Mouse (Mus musculus) gastrocnemius, postnatal 14 days (tissue): ENCODE data around the gene Zc3h12c. TPM values are rescaled to one million over a fixed set of nuclear protein-coding genes. Genes with fewer than 3 reads are reported as not detected.

Source experiments
- DNase-seq: peaks from one replicate; pipeline ENCODE4 v3.0.0; 2021; ENCODE audit warnings: mixed read lengths
- intact Hi-C: fragments of 180-260 bp; cut with DNase I; formaldehyde crosslinking; loops from one replicate; pipeline ENCODE4 v1.15.1; 2025; ENCODE audit warnings: low total_unique reads
- microRNA-seq, 2 experiments: library from miRNA; unstranded; fragments of <30 nt; microRNA quantifications; one replicate each; pipeline ENCODE4 v1.2.0; 2021
- total RNA-seq, 2 experiments: library from RNA; stranded (reverse); gene quantifications; 2 replicates each; pipeline ENCODE4 v1.2.3; 2021

Gene Zc3h12c
- total RNA-seq, 2 experiments from 2014 or later: 5.7 to 6.4 TPM

DNA sequence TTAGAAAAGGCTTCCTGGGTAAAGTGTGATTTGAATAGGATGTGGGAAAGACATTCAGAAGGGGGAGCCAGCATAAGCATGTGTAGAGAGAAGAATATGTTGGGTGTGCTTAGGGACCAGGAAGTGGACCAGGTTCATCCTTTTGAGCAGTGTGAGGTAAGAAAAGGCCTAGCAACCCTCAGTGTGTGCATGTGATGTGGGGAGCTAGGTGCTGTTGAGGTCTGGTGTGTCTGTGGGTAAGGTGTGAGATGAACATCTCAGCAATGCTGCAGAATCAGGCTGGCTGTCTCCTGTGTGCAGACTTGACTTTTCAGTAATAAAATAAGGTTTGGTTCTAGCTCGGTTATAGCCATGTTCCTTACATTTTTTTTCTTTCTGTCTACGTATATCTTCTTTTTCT lies 98.3 kb downstream of the Zc3h12c start:
- intact Hi-C loops: no loop called here
- no peak for DNase-seq

Small RNA genes within 50 kb of the gene (microRNA-seq; reads per million reads assigned to microRNA genes)
- gene Gm27686 (0 reads per million in 2 experiments), gene Mir6244 (0 reads per million in 2 experiments)

Other genes with a start within 250 kb of the Zc3h12c start
- gene Fdx1, start 205.0 kb downstream of the Zc3h12c start, total RNA-seq: 10 to 100 TPM; 36.7 to 42.8 TPM
- 100 to 1,000 TPM; 101 to 103 TPM for gene Rdx, start 121.4 kb downstream of the Zc3h12c start, total RNA-seq